Mouse (Mus musculus) bone marrow macrophage, adult 2 months (primary cell): ENCODE data around the gene Hck.

ENCODE experiments used
- CTCF ChIP-seq: IDR thresholded peaks from 2 replicates; pipeline ENCODE4 v1.5.1; 2012; ENCODE audit warnings: low read depth, mild to moderate bottlenecking, low read length, moderate library complexity
- POLR2A ChIP-seq: IDR thresholded peaks from 2 replicates; pipeline ENCODE4 v1.6.1; 2012; ENCODE audit warnings: mild to moderate bottlenecking, low read depth, low read length, borderline replicate concordance

DNA sequence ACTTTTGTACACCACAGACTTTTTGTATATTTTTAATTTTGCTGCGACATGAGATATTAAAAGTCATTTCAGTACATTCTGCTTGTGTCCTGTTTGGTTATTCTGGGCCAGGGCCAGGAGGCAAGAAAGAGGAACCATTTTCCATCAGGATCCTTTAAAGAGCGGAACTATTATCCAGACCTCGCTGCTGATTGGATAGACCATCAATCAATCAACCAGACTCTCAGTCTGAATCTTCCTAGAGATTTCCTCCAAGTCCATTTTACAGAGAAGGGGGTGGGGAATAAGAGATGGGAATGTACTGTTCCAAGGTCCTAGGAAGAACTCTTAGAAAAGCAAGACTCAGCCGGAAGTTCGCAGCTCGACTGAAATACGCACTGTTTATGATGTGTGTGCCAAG, 48.1 kb upstream of the Hck start:
- no peak for TF ChIP-seq CTCF
- TF ChIP-seq POLR2A, result no peak
